Mouse (Mus musculus) megakaryocyte, adult 5-6 weeks (primary cell): ENCODE results near the gene Alkbh6. TPM values are rescaled to one million over a fixed set of nuclear protein-coding genes. Genes with fewer than 3 reads are reported as not detected.

Source experiments
- ATAC-seq: 2 replicates; pipeline ENCODE4 v1.8.0; 2016; ENCODE audit warnings: mild to moderate bottlenecking, inconsistent platforms; ENCODE audit not compliant: poor library complexity, severe bottlenecking
- total RNA-seq, 2 experiments: library from RNA; stranded (forward) in 1 of 2; stranded (reverse) in 1 of 2; fragments of 153-499, 151-499 nt in 1 of 2; fragments of 221-1000, 200-1000 nt in 1 of 2; gene quantifications; 2 replicates each; pipeline versions ENCODE4 v1.2.3 to v1.2.4; 2015 to 2017

Alkbh6 gene
- total RNA-seq, 2 experiments from 2014 or later: 18.2 to 22.3 TPM

GRCm38 (mm10) chr7:30326427-30326826 lies 17.9 kb downstream of the Alkbh6 start:
- ATAC-seq: no peak

DNA sequence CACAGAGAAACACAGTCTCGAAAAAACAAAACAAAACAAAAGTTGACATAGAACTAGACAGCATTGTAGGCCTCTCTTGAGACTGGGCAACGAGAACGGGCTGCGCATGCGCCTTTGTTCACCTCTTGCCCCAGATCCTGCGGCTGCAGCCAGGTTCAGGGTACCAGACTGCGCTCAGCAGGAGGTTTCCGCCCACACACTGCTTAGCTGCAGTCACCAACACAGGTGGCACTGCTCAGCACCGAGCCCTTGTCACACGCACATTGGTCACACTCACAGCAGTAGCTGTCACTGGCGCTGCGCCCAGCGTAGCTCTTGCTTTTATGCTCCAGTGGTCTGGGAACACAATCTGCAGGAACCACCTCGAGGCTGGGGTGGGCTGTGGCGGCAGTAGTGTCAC lies 18.6 kb downstream of the Alkbh6 start:
- no peak for ATAC-seq

DNA sequence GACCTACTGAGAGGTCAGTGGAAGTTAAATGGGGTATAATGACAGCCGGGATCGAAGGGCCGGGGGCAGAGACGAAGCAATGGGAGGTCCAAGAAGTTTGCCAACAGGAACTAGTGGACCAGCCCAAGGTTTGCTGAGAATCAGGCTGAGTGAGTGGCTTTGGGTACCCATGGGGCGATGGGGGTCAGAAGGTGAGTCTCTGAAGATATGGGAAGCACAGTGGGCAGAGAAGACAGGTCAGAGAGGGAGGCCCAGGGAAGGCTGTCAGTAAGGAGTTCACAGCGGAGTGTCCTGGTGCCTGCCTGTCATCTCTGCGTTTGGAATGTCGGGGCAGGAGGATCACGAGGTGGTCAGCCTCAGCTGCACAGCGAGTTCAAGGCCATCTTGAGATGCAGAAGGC lies 19.9 kb downstream of the Alkbh6 start:
- no peak for ATAC-seq

DNA sequence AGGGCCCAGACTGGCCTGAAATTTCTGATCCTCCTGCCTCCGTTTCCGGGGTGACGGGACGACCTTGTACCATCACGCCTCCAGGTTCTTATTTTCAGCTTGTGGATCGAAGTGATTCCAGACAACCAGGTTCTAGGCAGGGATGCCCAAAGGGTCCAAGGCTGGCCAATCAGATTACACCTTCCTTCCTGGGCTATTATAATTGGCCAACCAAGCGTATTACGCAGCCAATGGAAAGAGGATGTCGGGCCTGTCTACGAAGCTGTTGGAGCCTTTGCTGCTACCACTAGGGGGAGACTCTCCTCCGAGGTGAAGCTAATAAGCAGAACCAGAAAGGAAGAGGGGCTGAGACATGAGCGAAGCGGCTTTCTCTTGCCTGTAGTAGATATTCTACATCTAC lies 23.4 kb downstream of the Alkbh6 start:
- peak; percentile 94 for ATAC-seq

DNA sequence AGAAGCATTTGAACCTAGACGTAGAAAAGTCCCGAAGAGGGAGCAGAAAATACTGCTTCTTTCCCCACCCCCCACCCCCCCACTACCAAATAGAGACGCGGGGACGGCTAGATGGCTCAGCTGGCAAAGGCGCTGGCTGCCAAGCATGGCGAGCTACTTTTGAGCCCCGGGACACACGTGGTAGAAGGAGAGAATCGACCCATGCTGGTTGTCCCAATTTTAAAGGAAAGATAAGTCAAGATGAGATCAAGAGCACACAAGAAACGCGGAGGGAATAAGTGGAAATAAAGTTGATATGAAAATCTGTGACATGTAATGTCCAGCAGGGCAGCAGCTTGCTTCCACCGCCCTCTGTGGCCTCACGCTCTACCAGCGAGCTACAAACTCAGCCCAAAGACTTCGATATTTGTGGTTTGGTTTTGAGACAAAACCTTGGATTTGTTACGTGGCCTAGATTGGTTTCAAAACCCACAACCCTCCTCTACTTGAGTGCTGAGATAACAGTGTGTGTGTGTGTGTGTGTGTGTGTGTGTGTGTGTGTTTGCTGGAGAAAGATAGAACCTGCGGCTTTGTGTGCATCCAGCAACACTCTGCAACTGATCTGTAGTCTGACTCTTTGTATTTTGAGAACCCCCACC lies 24.2 kb downstream of the Alkbh6 start:
- no peak for ATAC-seq

DNA sequence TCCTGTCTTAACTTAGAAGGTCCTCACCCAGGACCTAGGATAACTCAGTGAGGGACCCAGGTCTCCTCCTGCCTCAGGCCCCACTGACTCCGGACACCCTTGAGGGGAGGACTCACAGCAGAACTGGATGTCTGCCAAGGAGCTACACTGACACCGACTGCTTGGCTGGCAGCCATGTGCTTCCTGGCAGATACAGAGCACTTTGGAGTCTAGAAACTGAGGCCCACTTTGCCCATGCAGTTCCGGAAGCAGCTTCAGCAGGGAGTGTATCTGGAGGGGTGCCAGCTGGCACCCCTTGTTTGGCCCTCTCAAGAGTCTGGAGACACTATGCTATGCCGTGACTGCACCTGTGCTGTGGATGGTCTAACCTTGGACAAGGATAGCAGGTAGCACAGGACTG lies 24.9 kb downstream of the Alkbh6 start:
- no peak for ATAC-seq

DNA sequence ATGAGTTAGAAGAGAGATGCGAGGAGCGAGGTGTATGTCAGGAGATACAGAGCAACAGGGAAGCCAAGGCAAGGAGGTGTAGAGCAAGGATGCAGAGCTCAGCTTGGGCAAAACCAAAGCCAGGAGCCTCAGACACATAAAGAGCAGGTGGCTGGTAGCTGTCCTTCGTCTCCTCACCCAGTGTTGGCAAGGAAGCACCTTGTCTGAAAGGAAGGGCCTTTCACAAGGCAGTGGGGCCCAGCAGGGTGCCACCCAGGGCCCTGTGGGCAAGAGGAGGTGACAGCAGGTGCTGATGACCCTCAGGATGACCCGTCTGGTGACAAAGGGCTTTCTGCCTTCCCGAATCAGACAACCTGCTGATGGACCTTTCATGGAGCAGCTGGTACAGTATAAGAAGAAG lies 26.0 kb downstream of the Alkbh6 start:
- no peak for ATAC-seq

GRCm38 (mm10) chr7:30335688-30336087 lies 27.2 kb downstream of the Alkbh6 start:
- no peak for ATAC-seq

- ATAC-seq: peak; percentile 81
These were observed 27.9 kb downstream of the Alkbh6 start for GRCm38 (mm10) chr7:30336384-30336783.

- ATAC-seq: no peak
These were observed 31.1 kb downstream of the Alkbh6 start for GRCm38 (mm10) chr7:30339432-30340109.

- ATAC-seq: no peak
These were observed 38.3 kb downstream of the Alkbh6 start for GRCm38 (mm10) chr7:30346635-30347379.

- peak; percentile 92 for ATAC-seq
These were observed 39.3 kb downstream of the Alkbh6 start for GRCm38 (mm10) chr7:30347828-30348227.

- ATAC-seq: peak; percentile 67
These were observed 44.8 kb downstream of the Alkbh6 start for GRCm38 (mm10) chr7:30353279-30353822.

DNA sequence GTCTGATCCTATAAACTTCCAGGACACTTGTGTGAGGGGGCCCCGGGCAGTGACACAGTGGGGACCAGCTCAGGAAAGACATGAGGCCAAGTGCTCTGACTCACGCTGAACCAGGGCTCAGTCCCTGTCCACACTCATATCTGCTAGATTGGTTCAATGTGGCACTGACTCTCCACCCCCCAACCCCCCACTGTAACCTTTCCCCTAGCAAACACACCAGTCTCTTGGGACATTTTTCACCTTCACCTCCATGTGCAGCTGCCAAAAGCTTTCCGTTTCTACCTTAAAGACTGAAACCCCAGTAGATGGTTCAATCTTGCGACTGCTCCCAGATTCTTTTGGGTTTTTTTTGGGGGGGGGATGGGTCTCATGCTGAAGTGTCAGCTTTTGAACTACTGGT lies 45.5 kb downstream of the Alkbh6 start:
- ATAC-seq: no peak

- no peak for ATAC-seq
These were observed 50.1 kb downstream of the Alkbh6 start for GRCm38 (mm10) chr7:30358378-30359186.

DNA sequence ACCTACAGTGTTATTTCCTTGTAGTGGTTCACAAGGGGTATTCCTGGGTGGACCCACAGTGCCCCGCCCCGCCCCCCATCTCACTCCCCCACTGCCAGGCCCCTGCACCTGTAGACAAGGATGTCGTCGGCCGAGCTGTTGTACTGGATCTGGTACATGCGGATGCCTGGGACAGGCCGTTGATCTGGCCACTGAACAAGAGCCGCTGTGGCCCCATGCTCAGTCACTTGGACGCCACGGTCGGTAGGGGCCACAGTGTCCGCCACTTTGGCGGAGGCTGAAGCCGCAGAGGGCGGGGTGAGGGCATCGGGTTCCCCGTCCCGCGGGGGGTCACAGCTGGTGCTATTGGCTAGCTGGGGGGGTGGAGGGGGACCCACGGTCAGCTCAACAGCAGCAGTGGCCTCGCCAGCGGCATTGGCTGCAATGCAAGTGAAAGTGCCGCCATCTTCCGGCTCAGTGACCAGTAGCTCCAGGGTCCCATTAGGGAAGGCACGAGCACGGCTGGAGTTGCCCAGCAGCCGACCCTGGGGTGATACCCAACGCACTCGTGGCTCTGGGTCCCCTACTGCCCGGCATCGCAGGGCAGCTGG lies 50.9 kb downstream of the Alkbh6 start:
- ATAC-seq: no peak

GRCm38 (mm10) chr7:30360028-30360427 lies 51.5 kb downstream of the Alkbh6 start:
- no peak for ATAC-seq

GRCm38 (mm10) chr7:30362652-30363343 lies 54.3 kb downstream of the Alkbh6 start, which contains the start of gene Lrfn3:
Gene Lrfn3 (minus strand): TSS chr7:30362772.
- no peak for ATAC-seq

DNA sequence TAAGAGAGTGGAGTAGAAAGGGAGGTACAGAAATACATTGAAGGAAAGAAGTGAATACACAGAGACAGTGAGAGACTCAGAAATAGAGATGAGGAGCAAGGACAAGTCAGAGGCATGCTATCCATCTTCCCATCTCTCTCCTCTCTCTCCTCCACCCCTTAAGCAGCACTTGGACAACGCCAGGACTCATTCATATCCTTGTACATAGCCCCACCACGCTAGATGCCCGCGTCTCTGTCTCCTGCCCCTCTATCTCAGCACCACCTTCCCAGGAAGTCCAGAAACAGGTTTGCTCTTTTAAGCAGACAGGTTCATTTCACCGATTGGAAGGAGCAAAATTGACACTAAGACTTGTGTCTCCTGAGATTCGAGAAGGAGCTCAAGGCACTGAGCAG lies 54.8 kb downstream of the Alkbh6 start:
- ATAC-seq: no peak
